Mouse (Mus musculus) naive thymus-derived CD4-positive, alpha-beta T cell, adult 5 months (primary cell): ENCODE measurements around the gene Crnkl1. TPM values are rescaled to one million over a fixed set of nuclear protein-coding genes. Genes with fewer than 3 reads are reported as not detected.

ENCODE experiments used
- polyA plus RNA-seq: library from polyadenylated mRNA; unstranded; fragments of 100-300 nt; shearing (Covaris generic); gene quantifications from one replicate; pipeline ENCODE4 v1.2.1, GENCODE M21; 2017

The Crnkl1 gene
- 56.0 TPM for polyA plus RNA-seq

GRCm38 (mm10) chr2:145934339-145935231 is at the start of gene Crnkl1, which contains the start of gene Cfap61:
Gene Crnkl1 (minus strand): TSS chr2:145935014.
Gene Cfap61 (plus strand): TSS chr2:145934784.

GRCm38 (mm10) chr2:145901861-145902260 is 33.0 kb downstream of the Crnkl1 start, which contains the start of gene Naa20:
Gene Naa20 (plus strand): TSS chr2:145902099.

Other genes starting within 250 kb of the Crnkl1 start
- gene Naa20, start 32.9 kb downstream of the Crnkl1 start, polyA plus RNA-seq: 58.6 TPM
- 1.3 TPM for gene Cfap61, start 230 bp downstream of the Crnkl1 start, polyA plus RNA-seq